Mouse (Mus musculus) embryonic facial prominence, embryonic 12.5 days (tissue): ENCODE measurements around the gene Hspb2. TPM values are rescaled to one million over a fixed set of nuclear protein-coding genes. Genes with fewer than 3 reads are reported as not detected.

Source experiments
- ATAC-seq: fragments of 200-750 bp; cut with Nextera tagmentation; 2 replicates; pipeline ENCODE4 v1.8.0; 2017; ENCODE audit not compliant: insufficient number of reproducible peaks, insufficient read depth, low FRiP score, low TSS enrichment
- H3K27ac ChIP-seq: fragments of 300-500 bp; sonication (generic); 2 replicates; pipeline ENCODE4 v1.5.1; 2016; ENCODE audit warnings: mild to moderate bottlenecking
- H3K27me3 ChIP-seq: fragments of 300-500 bp; sonication (generic); 2 replicates; pipeline ENCODE4 v1.6.1; 2016; ENCODE audit warnings: mild to moderate bottlenecking, moderate library complexity
- H3K36me3 ChIP-seq: fragments of 300-500 bp; sonication (generic); 2 replicates; pipeline ENCODE4 v1.6.1; 2016; ENCODE audit warnings: mild to moderate bottlenecking
- H3K4me1 ChIP-seq: fragments of 300-500 bp; sonication (generic); 2 replicates; pipeline ENCODE4 v1.6.1; 2016
- H3K4me2 ChIP-seq: fragments of 300-500 bp; sonication (generic); replicated peaks from 2 replicates; pipeline ENCODE4 v1.6.1; 2016; ENCODE audit warnings: mild to moderate bottlenecking, moderate library complexity
- H3K4me3 ChIP-seq: fragments of 300-500 bp; sonication (generic); 2 replicates; pipeline ENCODE4 v1.5.1; 2016; ENCODE audit warnings: mild to moderate bottlenecking
- H3K9ac ChIP-seq: fragments of 300-500 bp; sonication (generic); 2 replicates; pipeline ENCODE4 v1.6.1; 2016; ENCODE audit warnings: mild to moderate bottlenecking, moderate library complexity
- H3K9me3 ChIP-seq: fragments of 300-500 bp; sonication (generic); 2 replicates; pipeline ENCODE4 v1.6.1; 2016; ENCODE audit warnings: mild to moderate bottlenecking, moderate library complexity
- WGBS: fragments of 180-500 bp; shearing (Covaris S2); methylation state at CpG from one replicate; pipeline ENCODE4 v1.1.7; 2016; 5-methylcytosine and 5-hydroxymethylcytosine counted together
- polyA plus RNA-seq: library from polyadenylated mRNA; unstranded; fragments of >200 nt; fragmentation: Nextera tagmentation; extraction: Ambion mirVana; gene quantifications from 2 replicates; pipeline ENCODE4 v1.2.1, GENCODE M21; 2016

Hspb2 gene
- polyA plus RNA-seq, 1 experiment from 2014 or later = 10.1 TPM

- Histone ChIP-seq H3K9ac (no peak overlapping the region), H3K9me3 (no peaks in the 10 kb centered on the region), H3K27ac (no peak overlapping the region), H3K27me3 (no peaks in the 10 kb centered on the region), H3K4me3 (no peak overlapping the region), H3K36me3 (peaks cover 2% of the 10 kb centered on the region; the same call in 1 of the 2 replicates), H3K4me2 (no peak overlapping the region), H3K4me1 (peaks cover 9% of the 10 kb centered on the region)
- 87% methylated on average over 2 of the region's 2 CpGs for WGBS
- ATAC-seq = no peak
These were observed 17.9 kb upstream of the Hspb2 start for GRCm38 (mm10) chr9:50770011-50770410.

- H3K4me3 ChIP-seq = peak within 1 kb of the TSS; percentile 72
- ATAC-seq = peak; percentile 92
- H3K9ac ChIP-seq = peak within 1 kb of the TSS; percentile 69
- WGBS = 4% methylated on average over 59 of the region's 59 CpGs
- H3K9me3 ChIP-seq = no peaks in the 10 kb centered on the region
- peaks cover 4% of the 10 kb centered on the region; the same call in 1 of the 2 replicates for H3K4me1 ChIP-seq
- peaks cover 2% of the 10 kb centered on the region; the same call in 1 of the 2 replicates for H3K36me3 ChIP-seq
- H3K4me2 ChIP-seq = peak within 1 kb of the TSS; percentile 88
- no peaks in the 10 kb centered on the region for H3K27me3 ChIP-seq
- H3K27ac ChIP-seq = peak within 1 kb of the TSS; percentile 82
These were observed 16.2 kb upstream of the Hspb2 start, which contains the start of gene Fdxacb1 for GRCm38 (mm10) chr9:50768107-50769002. Fdxacb1 (plus strand) TSS chr9:50768236.

- 7% methylated on average over 17 of the region's 17 CpGs for WGBS
- Histone ChIP-seq H3K27ac (peak overlapping the region; percentile 82; the same call in 1 of the 2 replicates), H3K4me3 (peak overlapping the region; percentile 72), H3K9me3 (no peaks in the 10 kb centered on the region), H3K4me1 (peaks cover 4% of the 10 kb centered on the region; the same call in 1 of the 2 replicates), H3K4me2 (peak overlapping the region; percentile 88), H3K36me3 (peaks cover 2% of the 10 kb centered on the region; the same call in 1 of the 2 replicates), H3K27me3 (no peaks in the 10 kb centered on the region), H3K9ac (peak overlapping the region; percentile 69)
- ATAC-seq = peak; percentile 30; the same call in 1 of the 2 replicates
These were observed 15.5 kb upstream of the Hspb2 start for GRCm38 (mm10) chr9:50767531-50768106.

- no peak overlapping the region for H3K4me3 ChIP-seq
- 47% methylated on average over 1 of the region's 1 CpGs for WGBS
- H3K36me3 ChIP-seq = no peaks in the 10 kb centered on the region
- ATAC-seq = no peak
- no peaks in the 10 kb centered on the region for H3K9me3 ChIP-seq
- no peak overlapping the region for H3K27ac ChIP-seq
- no peak overlapping the region for H3K9ac ChIP-seq
- H3K27me3 ChIP-seq = no peaks in the 10 kb centered on the region
- no peak overlapping the region for H3K4me2 ChIP-seq
- peaks cover 4% of the 10 kb centered on the region; the same call in 1 of the 2 replicates for H3K4me1 ChIP-seq
These were observed 11.2 kb upstream of the Hspb2 start for GRCm38 (mm10) chr9:50763331-50763730.

- Histone ChIP-seq H3K4me1 (no peaks in the 10 kb centered on the region), H3K4me3 (no peak overlapping the region), H3K36me3 (no peaks in the 10 kb centered on the region), H3K4me2 (no peak overlapping the region), H3K27ac (no peak overlapping the region), H3K9me3 (no peaks in the 10 kb centered on the region), H3K9ac (no peak overlapping the region), H3K27me3 (no peaks in the 10 kb centered on the region)
- ATAC-seq = no peak
- 56% methylated on average over 6 of the region's 6 CpGs for WGBS
These were observed 9.5 kb upstream of the Hspb2 start for GRCm38 (mm10) chr9:50761520-50762243.

- WGBS = 60% methylated on average over 5 of the region's 5 CpGs
- no peak for ATAC-seq
These were observed 4.6 kb upstream of the Hspb2 start for GRCm38 (mm10) chr9:50756711-50757110.

GRCm38 (mm10) chr9:50753947-50754346 lies 1.8 kb upstream of the Hspb2 start:
- H3K36me3 ChIP-seq = no peaks in the 10 kb centered on the region
- H3K9me3 ChIP-seq = no peaks in the 10 kb centered on the region
- 71% methylated on average over 7 of the region's 7 CpGs for WGBS
- H3K4me2 ChIP-seq = no peak overlapping the region
- no peak overlapping the region for H3K27ac ChIP-seq
- no peak overlapping the region for H3K4me3 ChIP-seq
- peaks cover 14% of the 10 kb centered on the region for H3K4me1 ChIP-seq
- no peak for ATAC-seq
- 0 out of 2 replicates have a peak, but pooled peaks cover 3% of the 10 kb centered on the region for H3K27me3 ChIP-seq
- H3K9ac ChIP-seq = no peak overlapping the region

More at GRCm38 (mm10) chr9:50756711-50757110, 4.6 kb upstream of the Hspb2 start:
- H3K4me3 ChIP-seq = no peak overlapping the region
- 0 out of 2 replicates have a peak, but pooled peaks cover 3% of the 10 kb centered on the region for H3K27me3 ChIP-seq
- H3K9ac ChIP-seq = no peak overlapping the region
- H3K4me1 ChIP-seq = peaks cover 5% of the 10 kb centered on the region; the same call in 1 of the 2 replicates
- H3K36me3 ChIP-seq = no peaks in the 10 kb centered on the region
- H3K4me2 ChIP-seq = no peak overlapping the region
- no peak overlapping the region for H3K27ac ChIP-seq
- H3K9me3 ChIP-seq = no peaks in the 10 kb centered on the region

GRCm38 (mm10) chr9:50752784-50753615 lies 846 bp upstream of the Hspb2 start:
- peaks cover 14% of the 10 kb centered on the region for H3K4me1 ChIP-seq
- ATAC-seq = no peak
- H3K27me3 ChIP-seq = 0 out of 2 replicates have a peak, but pooled peaks cover 3% of the 10 kb centered on the region
- H3K27ac ChIP-seq = no peak overlapping the region
- H3K36me3 ChIP-seq = no peaks in the 10 kb centered on the region
- H3K9ac ChIP-seq = no peak overlapping the region
- H3K9me3 ChIP-seq = no peaks in the 10 kb centered on the region
- WGBS = 70% methylated on average over 17 of the region's 17 CpGs
- no peak overlapping the region for H3K4me3 ChIP-seq
- no peak overlapping the region for H3K4me2 ChIP-seq

GRCm38 (mm10) chr9:50751323-50751722 lies 831 bp downstream of the Hspb2 start, which contains the start of gene Cryab:
Cryab (plus strand) TSS chr9:50751325.
- Histone ChIP-seq H3K27me3 (0 out of 2 replicates have a peak, but pooled peaks cover 3% of the 10 kb centered on the region), H3K4me2 (no peak within 1 kb of the TSS), H3K9ac (peak within 1 kb of the TSS; percentile 10; the same call in 1 of the 2 replicates), H3K9me3 (no peaks in the 10 kb centered on the region), H3K36me3 (no peaks in the 10 kb centered on the region), H3K4me3 (no peak within 1 kb of the TSS), H3K4me1 (peaks cover 16% of the 10 kb centered on the region), H3K27ac (peak within 1 kb of the TSS; percentile 36; the same call in 1 of the 2 replicates)
- peak; percentile 30; the same call in 1 of the 2 replicates for ATAC-seq
- 76% methylated on average over 22 of the region's 22 CpGs for WGBS

GRCm38 (mm10) chr9:50750706-50751105 lies 1.4 kb downstream of the Hspb2 start:
- no peaks in the 10 kb centered on the region for H3K9me3 ChIP-seq
- H3K9ac ChIP-seq = no peak overlapping the region
- H3K4me3 ChIP-seq = no peak overlapping the region
- H3K4me1 ChIP-seq = peaks cover 23% of the 10 kb centered on the region
- H3K27ac ChIP-seq = no peak overlapping the region
- no peak for ATAC-seq
- H3K27me3 ChIP-seq = 0 out of 2 replicates have a peak, but pooled peaks cover 8% of the 10 kb centered on the region
- no peaks in the 10 kb centered on the region for H3K36me3 ChIP-seq
- WGBS = 46% methylated on average over 6 of the region's 6 CpGs
- H3K4me2 ChIP-seq = no peak overlapping the region
